ENCODE assay signal across 8 mouse cellular contexts in genomic region chr1:178527185-178527546, GRCm38 (mm10). TPM values are rescaled to one million over a fixed set of nuclear protein-coding genes. Genes with fewer than 3 reads are reported as not detected.
DNase-seq lines count a peak whose midpoint lies in the region; ATAC-seq lines count a peak whose summit lies in the region.

No protein-coding gene starts in this region.

- no peaks in the 10 kb centered on the region for H3K36me3 ChIP-seq in midbrain, embryonic 11.5 days (ENCODE audit: control insufficient read depth, insufficient read depth, low read length)

- H3K27me3 ChIP-seq in midbrain, embryonic 11.5 days (ENCODE audit: control insufficient read depth, insufficient read depth, low read length): peaks cover 34% of the 10 kb centered on the region

- peak overlapping the region; percentile 99 for H3K4me2 ChIP-seq in midbrain, embryonic 11.5 days

- H3K9me3 ChIP-seq in midbrain, embryonic 11.5 days (ENCODE audit: control insufficient read depth, low read length): no peaks in the 10 kb centered on the region

- 0 out of 2 replicates have a peak overlapping the region, but pooled peaks have one; percentile 18 for H3K9ac ChIP-seq in midbrain, embryonic 11.5 days (ENCODE audit: low read length)

- intact Hi-C loops in heart, postnatal 25 days (cut with DNase I): loop anchor here (1.0 to 2.0 kb wide), 3 partner anchors 434 to 705 kb away; no protein-coding TSS in a partner anchor
- intact Hi-C loops in left cerebral cortex, postnatal 4 days (cut with DNase I): loop anchor here (2.0 to 5.0 kb wide), 3 partner anchors 435 to 950 kb away; no protein-coding TSS in a partner anchor

- H3K4me3 ChIP-seq in midbrain, embryonic 11.5 days (ENCODE audit: low read depth, low read length): peak overlapping the region; percentile 62

- no peak overlapping the region for H3K27ac ChIP-seq in midbrain, embryonic 11.5 days (ENCODE audit: low read depth, low read length)

- H3K4me1 ChIP-seq in midbrain, embryonic 11.5 days (ENCODE audit: control insufficient read depth, insufficient read depth, low read length): peaks cover 20% of the 10 kb centered on the region

- DNase-seq in heart, adult 11 months: peak; percentile 92
- no peak for DNase-seq in heart, postnatal 25 days (ENCODE audit: low spot score)
- peak; percentile 84 for DNase-seq in embryo, embryonic 11.5 days (ENCODE audit: low read depth, low spot score)
- DNase-seq in gonadal fat pad, adult 2 months (ENCODE audit: low read depth): peak; percentile 26
- peak; percentile 46 for DNase-seq in kidney, adult 11 months
- peak; percentile 80 for DNase-seq in left cerebral cortex, postnatal 4 days
- peak; percentile 99 for DNase-seq in midbrain, embryonic 11.5 days (ENCODE audit: low spot score, missing footprints)
- DNase-seq in right cerebral cortex, postnatal 4 days: peak; percentile 82

- 0% methylated on average over 21 of the region's 21 CpGs for WGBS in midbrain, embryonic 11.5 days

- ATAC-seq in midbrain, embryonic 11.5 days (ENCODE audit: low FRiP score): peak; percentile 25

RNA-seq across cellular contexts. Expression of gene Kif26b, which starts 1.8 kb away (rescaled TPM):
- total RNA-seq in heart, postnatal 25 days (2021): 1 to 10 TPM; 4.2 to 4.4 TPM
- 0.85 and 1.2 TPM in 2 replicates for polyA plus RNA-seq in gonadal fat pad, adult 2 months (2012; rRNA removed)
- 10 to 100 TPM; 44.1 to 49.3 TPM for total RNA-seq in left cerebral cortex, postnatal 4 days (2021)
- 3.3 and 3.8 TPM in 2 replicates for polyA plus RNA-seq in midbrain, embryonic 11.5 days (2014; fragmentation: Nextera tagmentation; extraction: Ambion mirVana)

Comparison
In these comparisons a context has a peak if more than half of its experiments do, and no peak if none do; other contexts are left out.
1. RNA of gene Kif26b, which starts 1.8 kb away (total RNA-seq): 44.1 to 49.3 TPM in left cerebral cortex, postnatal 4 days; 4.2 to 4.4 TPM in heart, postnatal 25 days; every median in the first group is over 4 times any median in the second.